Mouse (Mus musculus): ENCODE measurements around the gene Flad1.

- no peak for TF ChIP-seq CTCF (IDR thresholded peaks at IDR 0.05; ENCODE audit: insufficient read depth, low read depth, low read length)
- no peak for TF ChIP-seq POLR2A (IDR thresholded peaks at IDR 0.05; ENCODE audit: insufficient read depth, low read depth, low read length)
Observed at GRCm38 (mm10) chr3:89390111-89390515, 21.6 kb downstream of the Flad1 start.
